Mouse (Mus musculus) bone marrow, adult 2 months (tissue): ENCODE data around the gene Usp2. TPM values are rescaled to one million over a fixed set of nuclear protein-coding genes. Genes with fewer than 3 reads are reported as not detected.

Source experiments
- H3K27ac ChIP-seq: fragments of 200-500 bp; 2 replicates; pipeline ENCODE4 v1.5.1; 2012; ENCODE audit warnings: low read depth, mild to moderate bottlenecking, control low read depth, inconsistent platforms, low read length; ENCODE audit not compliant: control insufficient read depth, poor library complexity, insufficient read depth
- H3K4me1 ChIP-seq: fragments of 200-500 bp; 2 replicates; pipeline ENCODE4 v1.6.1; 2011; ENCODE audit warnings: low read length; ENCODE audit not compliant: control insufficient read depth, insufficient read depth
- H3K4me3 ChIP-seq: fragments of 200-500 bp; replicated peaks from 2 replicates; pipeline ENCODE3; 2011; ENCODE audit warnings: mild to moderate bottlenecking, low read depth, low read length, control low read depth; ENCODE audit not compliant: control insufficient read depth
- CTCF ChIP-seq: fragments of 200-500 bp; IDR thresholded peaks from 2 replicates; pipeline ENCODE4 v1.5.1; 2011; ENCODE audit warnings: low read length, control low read depth; ENCODE audit not compliant: control insufficient read depth, insufficient read depth
- POLR2A ChIP-seq: fragments of 200-500 bp; IDR thresholded peaks from 2 replicates; pipeline ENCODE4 v1.6.1; 2011; ENCODE audit warnings: low read depth, mild to moderate bottlenecking, control low read depth, low read length, borderline replicate concordance; ENCODE audit not compliant: control insufficient read depth
- WGBS: fragments of 180-500 bp; shearing (Covaris S2); methylation state at CpG from one replicate; pipeline ENCODE4 v1.1.7; 2018; 5-methylcytosine and 5-hydroxymethylcytosine counted together
- polyA plus RNA-seq: library from polyadenylated mRNA; stranded (reverse); fragments of >200 nt; gene quantifications from 2 replicates; pipeline ENCODE4 v1.2.4, GENCODE M21; 2011; ENCODE audit warnings: low replicate concordance; ENCODE audit not compliant: missing spikeins, insufficient read depth, insufficient read length

Usp2 gene
- polyA plus RNA-seq, 1 experiment: 2.6 TPM

GRCm38 (mm10) chr9:44044426-44045157 lies 22.2 kb upstream of the Usp2 start:
- no peak for TF ChIP-seq POLR2A
- no peak for TF ChIP-seq CTCF
- Histone ChIP-seq H3K4me3 (peak overlapping the region; percentile 9), H3K4me1 (peaks cover 3% of the 10 kb centered on the region), H3K27ac (no peak overlapping the region)
- 69% methylated on average over 14 of the region's 14 CpGs for WGBS

- TF ChIP-seq POLR2A (no peak), CTCF (no peak)
- Histone ChIP-seq H3K4me1 (peaks cover 3% of the 10 kb centered on the region), H3K27ac (no peak overlapping the region), H3K4me3 (no peak overlapping the region)
- 78% methylated on average over 3 of the region's 3 CpGs for WGBS
Observed at GRCm38 (mm10) chr9:44045158-44045883, 21.5 kb upstream of the Usp2 start.

- H3K27ac ChIP-seq: no peak overlapping the region
- WGBS: 86% methylated on average over 5 of the region's 5 CpGs
- no peak for TF ChIP-seq CTCF
- H3K4me3 ChIP-seq: no peak overlapping the region
- H3K4me1 ChIP-seq: peaks cover 3% of the 10 kb centered on the region
Observed at GRCm38 (mm10) chr9:44045884-44046272, 20.9 kb upstream of the Usp2 start.

GRCm38 (mm10) chr9:44046426-44046825 lies 20.4 kb upstream of the Usp2 start:
- H3K4me3 ChIP-seq: no peak overlapping the region
- peaks cover 3% of the 10 kb centered on the region for H3K4me1 ChIP-seq
- no peak overlapping the region for H3K27ac ChIP-seq
- 51% methylated on average over 12 of the region's 12 CpGs for WGBS
- no peak for TF ChIP-seq POLR2A
- TF ChIP-seq CTCF: no peak

- Histone ChIP-seq H3K4me3 (no peak overlapping the region), H3K4me1 (peaks cover 3% of the 10 kb centered on the region), H3K27ac (no peak overlapping the region)
- TF ChIP-seq POLR2A (no peak), CTCF (no peak)
- 5% methylated on average over 6 of the region's 6 CpGs for WGBS
Observed at GRCm38 (mm10) chr9:44047071-44047470, 19.8 kb upstream of the Usp2 start.

GRCm38 (mm10) chr9:44047571-44048490 lies 19.0 kb upstream of the Usp2 start:
- Histone ChIP-seq H3K4me3 (no peak overlapping the region), H3K27ac (no peak overlapping the region), H3K4me1 (peaks cover 3% of the 10 kb centered on the region)
- TF ChIP-seq CTCF (no peak), POLR2A (no peak)
- 45% methylated on average over 14 of the region's 14 CpGs for WGBS

- Histone ChIP-seq H3K4me1 (peaks cover 3% of the 10 kb centered on the region), H3K27ac (no peak overlapping the region), H3K4me3 (no peak overlapping the region)
- WGBS: 73% methylated on average over 15 of the region's 15 CpGs
- TF ChIP-seq POLR2A (no peak), CTCF (no peak)
Observed at GRCm38 (mm10) chr9:44048541-44049380, 18.1 kb upstream of the Usp2 start.
